Mouse (Mus musculus) brain, embryonic 14.5 days (tissue): Measurements from ENCODE around the gene Atp8a1. TPM values are rescaled to one million over a fixed set of nuclear protein-coding genes. Genes with fewer than 3 reads are reported as not detected.

Experiments
- DNase-seq: peaks from one replicate; pipeline ENCODE4 v3.0.0-alpha.2; 2011; ENCODE audit warnings: low read depth
- CTCF ChIP-seq: fragments of 200-500 bp; IDR thresholded peaks from 2 replicates; pipeline ENCODE4 v1.5.1; 2012; ENCODE audit warnings: inconsistent platforms, mild to moderate bottlenecking, moderate library complexity, borderline replicate concordance; ENCODE audit not compliant: insufficient read depth, insufficient read length; ENCODE audit errors: extremely low read depth
- POLR2A ChIP-seq: fragments of 200-500 bp; IDR thresholded peaks from 2 replicates; pipeline ENCODE4 v1.6.1; 2012; ENCODE audit warnings: mild to moderate bottlenecking, inconsistent platforms, borderline replicate concordance; ENCODE audit not compliant: poor library complexity, insufficient read depth, insufficient read length, severe bottlenecking; ENCODE audit errors: extremely low read depth
- polyA plus RNA-seq: library from polyadenylated mRNA; depleted of rRNA; stranded (reverse); fragments of >200 nt; gene quantifications from 2 replicates; pipeline ENCODE4 v1.2.3, GENCODE M21; 2012; rRNA removed

Gene Atp8a1
- polyA plus RNA-seq, 1 experiment = 40.2 TPM

- TF ChIP-seq POLR2A (no peak), CTCF (no peak)
- no peak for DNase-seq
These were observed 271.5 kb downstream of the Atp8a1 start for GRCm38 (mm10) chr5:67575705-67576104.

- no peak for TF ChIP-seq POLR2A
- TF ChIP-seq CTCF = no peak
- DNase-seq = no peak
These were observed 273.2 kb downstream of the Atp8a1 start for GRCm38 (mm10) chr5:67574039-67574438.

- no peak for DNase-seq
- TF ChIP-seq CTCF (no peak), POLR2A (no peak)
These were observed 274.6 kb downstream of the Atp8a1 start for GRCm38 (mm10) chr5:67572552-67573155.

Other genes starting within 250 kb of the Atp8a1 start
- gene Shisa3, start 239.6 kb downstream of the Atp8a1 start, polyA plus RNA-seq = 7.5 and 12.6 TPM in 2 replicates
- gene Gm5108, start 94.2 kb upstream of the Atp8a1 start, polyA plus RNA-seq = not detected in 2 replicates
- not detected in 2 replicates for gene Gm21905, start 99.0 kb upstream of the Atp8a1 start, polyA plus RNA-seq
- 0.06 TPM in 1 of 2 replicates, not detected in the other for gene Grxcr1, start 184.4 kb upstream of the Atp8a1 start, polyA plus RNA-seq